8 mouse cellular contexts compared by ENCODE assay signal in the genomic region with DNA sequence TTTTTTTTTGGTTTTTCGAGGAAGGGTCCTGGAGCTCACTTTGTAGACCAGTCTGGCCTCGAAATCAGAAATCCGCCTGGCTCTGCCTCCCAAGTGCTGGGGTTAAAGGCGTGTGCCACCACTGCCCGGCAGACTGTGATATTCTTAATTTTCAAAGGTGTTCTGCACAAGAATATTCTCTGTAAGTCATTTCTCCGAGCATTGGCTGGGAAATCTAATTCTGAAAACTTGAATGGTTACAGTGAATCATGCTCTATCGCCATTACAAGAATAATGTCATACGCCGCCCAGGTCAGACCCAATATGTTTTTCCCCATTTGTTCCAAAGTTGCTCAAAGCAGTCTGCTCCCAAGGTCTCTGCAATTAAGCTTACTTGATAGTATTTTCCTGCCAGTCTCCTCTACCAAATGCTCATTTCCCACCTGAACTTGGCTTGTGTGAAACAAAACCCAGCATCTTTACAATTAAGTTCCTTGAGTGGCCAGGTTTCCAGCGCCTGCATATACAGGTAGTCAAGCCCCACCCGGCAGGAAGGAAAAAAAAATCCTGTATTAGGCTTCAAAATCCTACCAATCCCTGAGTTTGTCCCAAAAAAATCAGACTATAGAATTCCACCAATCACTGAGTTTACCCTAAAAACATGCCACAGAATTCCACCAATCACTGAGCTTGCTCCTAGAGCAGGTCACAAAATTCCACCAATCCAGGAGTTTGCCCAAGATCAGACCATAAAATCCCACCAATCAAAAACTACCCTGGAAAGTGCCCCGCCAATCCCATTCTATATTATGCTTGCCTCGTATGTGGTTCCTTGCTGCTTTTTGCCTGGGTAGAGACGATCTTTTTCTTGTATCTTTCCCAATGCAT. TPM values are rescaled to one million over a fixed set of nuclear protein-coding genes. Genes with fewer than 3 reads are reported as not detected.
DNase-seq lines count a peak whose midpoint lies in the region; ATAC-seq and TF ChIP-seq lines count a peak whose summit lies in the region.

A gene (minus strand): TSS at position 51 of the 867 bp plus-strand sequence.

- H3K27me3 ChIP-seq in lung, embryonic 15.5 days: no peaks in the 10 kb centered on the region
- no peaks in the 10 kb centered on the region for H3K27me3 ChIP-seq in neural tube, embryonic 13.5 days

- no peaks in the 10 kb centered on the region for H3K9me3 ChIP-seq in lung, embryonic 15.5 days
- H3K9me3 ChIP-seq in neural tube, embryonic 13.5 days: no peaks in the 10 kb centered on the region

- 72% methylated on average over 14 of the region's 14 CpGs for WGBS in lung, embryonic 15.5 days
- 64% methylated on average over 14 of the region's 14 CpGs for whole genome bisulfite sequencing in bone marrow, adult 2 months
- WGBS in neural tube, embryonic 13.5 days: 78% methylated on average over 14 of the region's 14 CpGs

- peak within 1 kb of the TSS; percentile 81 for H3K4me2 ChIP-seq in lung, embryonic 15.5 days
- H3K4me2 ChIP-seq in neural tube, embryonic 13.5 days: peak within 1 kb of the TSS; percentile 93

- peak within 1 kb of the TSS; percentile 88 for H3K4me3 ChIP-seq in lung, embryonic 15.5 days
- peak within 1 kb of the TSS; percentile 97 for H3K4me3 ChIP-seq in bone marrow, adult 2 months (replicated peaks; ENCODE audit: control insufficient read depth, low read depth, low read length)
- H3K4me3 ChIP-seq in neural tube, embryonic 13.5 days: peak within 1 kb of the TSS; percentile 86

- intact Hi-C loops in left cerebral cortex, postnatal 36 days (cut with DNase I): no loop called here

- ATAC-seq in lung, embryonic 15.5 days (ENCODE audit: borderline replicate concordance, extremely low read depth, low FRiP score, low TSS enrichment): no peak
- 0 out of 2 replicates have a peak, but pooled peaks have one; percentile 3 for ATAC-seq in neural tube, embryonic 13.5 days (ENCODE audit: low read depth)

- H3K9ac ChIP-seq in lung, embryonic 15.5 days: peak within 1 kb of the TSS; percentile 74
- H3K9ac ChIP-seq in neural tube, embryonic 13.5 days: peak within 1 kb of the TSS; percentile 90

- peak within 1 kb of the TSS; percentile 65 for H3K27ac ChIP-seq in lung, embryonic 15.5 days
- peak within 1 kb of the TSS; percentile 69 for H3K27ac ChIP-seq in bone marrow, adult 2 months (ENCODE audit: control insufficient read depth, insufficient read depth, low read depth, low read length, poor library complexity)
- peak within 1 kb of the TSS; percentile 87 for H3K27ac ChIP-seq in neural tube, embryonic 13.5 days (replicated peaks)

- DNase-seq in lung, postnatal 4 days: no peak
- DNase-seq in gonadal fat pad, adult 2 months (ENCODE audit: low read depth): no peak
- DNase-seq in left cerebral cortex, postnatal 36 days (ENCODE audit: low spot score in 2 of 2): no peak
- DNase-seq in urinary bladder, postnatal 36 days (ENCODE audit: low spot score in 2 of 2): no peak
- no peak for DNase-seq in urinary bladder, postnatal 25 days (ENCODE audit: low spot score)

- peaks cover 11% of the 10 kb centered on the region for H3K4me1 ChIP-seq in lung, embryonic 15.5 days
- H3K4me1 ChIP-seq in bone marrow, adult 2 months (ENCODE audit: control insufficient read depth, insufficient read depth, low read length): peaks cover 2% of the 10 kb centered on the region
- H3K4me1 ChIP-seq in neural tube, embryonic 13.5 days (replicated peaks): peaks cover 22% of the 10 kb centered on the region

- peaks cover 11% of the 10 kb centered on the region; the same call in 1 of the 2 replicates for H3K36me3 ChIP-seq in lung, embryonic 15.5 days
- peaks cover 20% of the 10 kb centered on the region for H3K36me3 ChIP-seq in neural tube, embryonic 13.5 days

- no peak for TF ChIP-seq POLR2A in bone marrow, adult 2 months (IDR thresholded peaks at IDR 0.05; ENCODE audit: borderline replicate concordance, control insufficient read depth, low read depth, low read length)

- TF ChIP-seq CTCF in bone marrow, adult 2 months (IDR thresholded peaks at IDR 0.05; ENCODE audit: control insufficient read depth, insufficient read depth, low read length): no peak

RNA-seq across cellular contexts. Expression of the gene that starts here (rescaled TPM):
- 27.3 and 31.7 TPM in 2 replicates for polyA plus RNA-seq in lung, embryonic 15.5 days (2015; fragmentation: Nextera tagmentation; extraction: Ambion mirVana)
- polyA plus RNA-seq in bone marrow, adult 2 months (2011; ENCODE audit: insufficient read depth, insufficient read length, low replicate concordance, missing spikeins): 22.1 and 68.9 TPM in 2 replicates
- 25.4 and 35.0 TPM in 2 replicates for polyA plus RNA-seq in gonadal fat pad, adult 2 months (2012; rRNA removed)
- total RNA-seq in left cerebral cortex, postnatal 36 days (2021): 10 to 100 TPM; 17.6 to 20.7 TPM
- polyA plus RNA-seq in neural tube, embryonic 13.5 days (2015; fragmentation: Nextera tagmentation; extraction: Ambion mirVana): 28.7 and 32.6 TPM in 2 replicates
